Mouse (Mus musculus) megakaryocyte, embryonic 14.5 days (primary cell): ENCODE data around the gene Gm9732.
"Not testable (repeated sequence)": the region's sequence is repeated elsewhere in the genome, so short reads cannot be mapped to it uniquely, and the experiment has no call there.

ENCODE experiments used
- FLI1 ChIP-seq: IDR thresholded peaks from 2 replicates; pipeline ENCODE4 v1.6.1; 2012; ENCODE audit warnings: low read length, inconsistent platforms, mixed read lengths
- GATA1 ChIP-seq: IDR thresholded peaks from 3 replicates; pipeline ENCODE4 v1.6.1; 2012; ENCODE audit warnings: mixed read lengths, low read length, inconsistent platforms, borderline replicate concordance

- TF ChIP-seq GATA1, FLI1: not testable (repeated sequence)
These were observed 3.8 kb downstream of the Gm9732 start for GRCm38 (mm10) chr14:43278681-43279080.
